Mouse (Mus musculus) liver, adult (tissue): ENCODE data around the gene Zfp148.

ENCODE experiments used
- GATA4 ChIP-seq: IDR thresholded peaks from 2 replicates; pipeline ENCODE4 v1.6.1; 2014; ENCODE audit warnings: mild to moderate bottlenecking, low read length; ENCODE audit not compliant: insufficient replicate concordance

Zfp148 gene

GRCm38 (mm10) chr16:33545530-33545929, 164.9 kb downstream of the Zfp148 start:
- TF ChIP-seq GATA4: no peak

- TF ChIP-seq GATA4: no peak
Observed at GRCm38 (mm10) chr16:33553689-33554342, 173.2 kb downstream of the Zfp148 start.
